Mouse (Mus musculus): ENCODE results near the gene Rrp1b. TPM values are rescaled to one million over a fixed set of nuclear protein-coding genes. Genes with fewer than 3 reads are reported as not detected.

The Rrp1b gene
- 21.4 and 29.5 TPM in 2 replicates for polyA plus RNA-seq (2015; fragmentation: Nextera tagmentation; extraction: Ambion mirVana)

GRCm38 (mm10) chr17:32035609-32036508 lies at the start of gene Rrp1b, which contains the start of gene Hsf2bp:
Gene Rrp1b, plus strand, starts transcription at chr17:32036100.
Gene Hsf2bp, minus strand, starts transcription at chr17:32036349.

Other genes starting within 250 kb of the Rrp1b start
- gene Sik1, start 180.3 kb upstream of the Rrp1b start, polyA plus RNA-seq (2015; fragmentation: Nextera tagmentation; extraction: Ambion mirVana): 24.7 and 26.0 TPM in 2 replicates
- gene Hsf2bp, start 249 bp downstream of the Rrp1b start, polyA plus RNA-seq (2015; fragmentation: Nextera tagmentation; extraction: Ambion mirVana): 3.2 and 3.3 TPM in 2 replicates
- 3.0 and 3.3 TPM in 2 replicates for gene Notch3, start 130.8 kb downstream of the Rrp1b start, polyA plus RNA-seq (2015; fragmentation: Nextera tagmentation; extraction: Ambion mirVana)
- 1.2 and 1.4 TPM in 2 replicates for gene Ephx3, start 153.4 kb downstream of the Rrp1b start, polyA plus RNA-seq (2015; fragmentation: Nextera tagmentation; extraction: Ambion mirVana)
- 35.7 and 41.3 TPM in 2 replicates for gene Brd4, start 248.6 kb downstream of the Rrp1b start, polyA plus RNA-seq (2015; fragmentation: Nextera tagmentation; extraction: Ambion mirVana)

Data from urinary bladder, postnatal 0 days (tissue).